ENCODE assay signal across 8 mouse cellular contexts in genomic region chr10:41809771-41810563, GRCm38 (mm10). TPM values are rescaled to one million over a fixed set of nuclear protein-coding genes. Genes with fewer than 3 reads are reported as not detected.
DNase-seq lines count a peak whose midpoint lies in the region; ATAC-seq and TF ChIP-seq lines count a peak whose summit lies in the region.

Cep57l1 (minus strand) TSS chr10:41809871.
Sesn1 (plus strand) TSS chr10:41809935.

- ATAC-seq in embryonic facial prominence, embryonic 14.5 days (ENCODE audit: low read depth), result peak; percentile 96
- ATAC-seq in limb, embryonic 14.5 days (ENCODE audit: low FRiP score, low read depth), result peak; percentile 93
- peak; percentile 95 for ATAC-seq in midbrain, postnatal 0 days (ENCODE audit: low FRiP score)

- peak within 1 kb of the TSS; percentile 79 for H3K9ac ChIP-seq in embryonic facial prominence, embryonic 14.5 days (ENCODE audit: low read depth, low read length)
- peak within 1 kb of the TSS; percentile 76 for H3K9ac ChIP-seq in limb, embryonic 14.5 days (ENCODE audit: low read depth, low read length, severe bottlenecking)
- H3K9ac ChIP-seq in midbrain, postnatal 0 days (replicated peaks; ENCODE audit: low read length, poor library complexity, severe bottlenecking), result peak within 1 kb of the TSS; percentile 81

- no peaks in the 10 kb centered on the region for H3K9me3 ChIP-seq in embryonic facial prominence, embryonic 14.5 days (ENCODE audit: control insufficient read depth, low read length)
- H3K9me3 ChIP-seq in limb, embryonic 14.5 days (ENCODE audit: control insufficient read depth, low read length), result no peaks in the 10 kb centered on the region
- no peaks in the 10 kb centered on the region for H3K9me3 ChIP-seq in midbrain, postnatal 0 days (ENCODE audit: low read length)

- DNase-seq in 3T3-L1 (ENCODE audit: low read depth, low spot score), result peak; percentile 95
- peak; percentile 76 to 90 for DNase-seq in adrenal gland, postnatal 4 days (ENCODE audit: low spot score in 2 of 2)
- DNase-seq in embryonic facial prominence, embryonic 14.5 days (ENCODE audit: low spot score), result peak; percentile 98
- DNase-seq in heart, adult 8-10 months (ENCODE audit: low spot score), result peak; percentile 93
- DNase-seq in kidney, adult 9 months, result peak; percentile 95
- peak; percentile 96 for DNase-seq in limb, embryonic 14.5 days (ENCODE audit: low spot score)
- DNase-seq in midbrain, postnatal 0 days (ENCODE audit: low spot score), result peak; percentile 95
- DNase-seq in spleen, postnatal 14 days (ENCODE audit: low spot score in 2 of 2), result peak; percentile 81 to 87

- no peaks in the 10 kb centered on the region for H3K27me3 ChIP-seq in embryonic facial prominence, embryonic 14.5 days (replicated peaks; ENCODE audit: control insufficient read depth, insufficient read depth, low read length)
- no peaks in the 10 kb centered on the region for H3K27me3 ChIP-seq in limb, embryonic 14.5 days (ENCODE audit: control insufficient read depth, insufficient read depth, low read length)
- H3K27me3 ChIP-seq in midbrain, postnatal 0 days (ENCODE audit: insufficient read depth, low read length), result no peaks in the 10 kb centered on the region

- H3K27ac ChIP-seq in embryonic facial prominence, embryonic 14.5 days (replicated peaks; ENCODE audit: low read depth, low read length), result peak within 1 kb of the TSS; percentile 96
- peak within 1 kb of the TSS; percentile 94 for H3K27ac ChIP-seq in limb, embryonic 14.5 days (replicated peaks; ENCODE audit: low read depth, low read length)
- H3K27ac ChIP-seq in midbrain, postnatal 0 days (ENCODE audit: low read depth, low read length), result peak within 1 kb of the TSS; percentile 93

- H3K36me3 ChIP-seq in embryonic facial prominence, embryonic 14.5 days (ENCODE audit: control insufficient read depth, insufficient read depth, low read length), result no peaks in the 10 kb centered on the region
- H3K36me3 ChIP-seq in limb, embryonic 14.5 days (ENCODE audit: control insufficient read depth, insufficient read depth, low read length), result no peaks in the 10 kb centered on the region
- H3K36me3 ChIP-seq in midbrain, postnatal 0 days (ENCODE audit: insufficient read depth, low read length), result no peaks in the 10 kb centered on the region

- peak; percentile 47 for TF ChIP-seq CTCF in midbrain, postnatal 0 days (IDR thresholded peaks at IDR 0.05)

- H3K4me2 ChIP-seq in embryonic facial prominence, embryonic 14.5 days (ENCODE audit: low read depth, low read length), result peak within 1 kb of the TSS; percentile 79
- peak within 1 kb of the TSS; percentile 81 for H3K4me2 ChIP-seq in limb, embryonic 14.5 days (replicated peaks; ENCODE audit: low read depth, low read length, severe bottlenecking)
- peak within 1 kb of the TSS; percentile 71 for H3K4me2 ChIP-seq in midbrain, postnatal 0 days (ENCODE audit: low read depth, low read length, poor library complexity, severe bottlenecking)

- peaks cover 26% of the 10 kb centered on the region for H3K4me1 ChIP-seq in embryonic facial prominence, embryonic 14.5 days (ENCODE audit: control insufficient read depth, insufficient read depth, low read length)
- H3K4me1 ChIP-seq in limb, embryonic 14.5 days (ENCODE audit: control insufficient read depth, insufficient read depth, low read length), result peaks cover 19% of the 10 kb centered on the region
- H3K4me1 ChIP-seq in midbrain, postnatal 0 days (ENCODE audit: insufficient read depth, low read length), result peaks cover 18% of the 10 kb centered on the region

- peak within 1 kb of the TSS; percentile 80 for H3K4me3 ChIP-seq in embryonic facial prominence, embryonic 14.5 days (ENCODE audit: low read depth, low read length)
- peak within 1 kb of the TSS; percentile 72 for H3K4me3 ChIP-seq in limb, embryonic 14.5 days (replicated peaks; ENCODE audit: low read length)
- H3K4me3 ChIP-seq in midbrain, postnatal 0 days (ENCODE audit: low read depth, low read length), result peak within 1 kb of the TSS; percentile 93

- TF ChIP-seq POLR2A in limb, embryonic 14.5 days (IDR thresholded peaks at IDR 0.05; ENCODE audit: borderline replicate concordance, extremely low read depth, insufficient read depth, insufficient read length), result 0 out of 2 replicates have a peak, but pooled peaks have one; percentile 4

- WGBS in embryonic facial prominence, embryonic 14.5 days, result under 1% methylated on average over 49 of the region's 69 CpGs
- WGBS in limb, embryonic 14.5 days, result 0% methylated on average over 52 of the region's 69 CpGs
- under 1% methylated on average over 60 of the region's 69 CpGs for WGBS in midbrain, postnatal 0 days

RNA-seq across cellular contexts. Expression of gene Cep57l1, which starts in this region (rescaled TPM):
- 10 to 100 TPM; 16.6 to 18.2 TPM for total RNA-seq in adrenal gland, postnatal 4 days (2021)
- polyA plus RNA-seq in embryonic facial prominence, embryonic 14.5 days (2014; fragmentation: Nextera tagmentation; extraction: Ambion mirVana), result 18.1 and 20.1 TPM in 2 replicates
- total RNA-seq in heart, adult 8-10 months (2022), result 1 to 10 TPM; 2.1 to 4.3 (median 3.0) TPM
- polyA plus RNA-seq in limb, embryonic 14.5 days (2012; rRNA removed), result 10.8 and 13.2 TPM in 2 replicates
- 16.8 and 20.4 TPM in 2 replicates for polyA plus RNA-seq in limb, embryonic 14.5 days (2014; fragmentation: Nextera tagmentation; extraction: Ambion mirVana)
- total RNA-seq in midbrain, postnatal 0 days (2014; rRNA removed), result 9.0 and 13.7 TPM in 2 replicates
- 8.1 and 8.4 TPM in 2 replicates for polyA plus RNA-seq in midbrain, postnatal 0 days (2015; fragmentation: Nextera tagmentation; extraction: Ambion mirVana)

RNA-seq across cellular contexts. Expression of gene Sesn1, which starts in this region (rescaled TPM):
- total RNA-seq in adrenal gland, postnatal 4 days (2021), result 10 to 100 TPM; 31.1 to 35.5 TPM
- 52.0 and 54.7 TPM in 2 replicates for polyA plus RNA-seq in embryonic facial prominence, embryonic 14.5 days (2014; fragmentation: Nextera tagmentation; extraction: Ambion mirVana)
- 100 to 1,000 TPM in 2 of 4 experiments, 10 to 100 TPM in 2; 87.8 to 136 (median 109) TPM for total RNA-seq in heart, adult 8-10 months (2022)
- polyA plus RNA-seq in limb, embryonic 14.5 days (2012; rRNA removed), result 32.4 and 37.0 TPM in 2 replicates
- polyA plus RNA-seq in limb, embryonic 14.5 days (2014; fragmentation: Nextera tagmentation; extraction: Ambion mirVana), result 42.9 and 46.8 TPM in 2 replicates
- total RNA-seq in midbrain, postnatal 0 days (2014; rRNA removed), result 38.4 and 42.5 TPM in 2 replicates
- 30.6 and 31.3 TPM in 2 replicates for polyA plus RNA-seq in midbrain, postnatal 0 days (2015; fragmentation: Nextera tagmentation; extraction: Ambion mirVana)

Comparison
In these comparisons a context has a peak if more than half of its experiments do, and no peak if none do; other contexts are left out.
1. Peak in every context shown above with its lines: DNase-seq, ATAC-seq, H3K4me3 ChIP-seq and H3K27ac ChIP-seq.